Mouse (Mus musculus) C2C12 (cell line): ENCODE data around the gene Gna13. TPM values are rescaled to one million over a fixed set of nuclear protein-coding genes. Genes with fewer than 3 reads are reported as not detected.

ENCODE experiments used
- H3K27me3 ChIP-seq: one replicate; pipeline ENCODE4 v1.6.1; 2011; ENCODE audit not compliant: control insufficient read depth, insufficient read depth, insufficient read length
- H3K36me3 ChIP-seq: one replicate; pipeline ENCODE4 v1.6.1; 2011; ENCODE audit not compliant: control insufficient read depth, insufficient read depth
- H3K4me3 ChIP-seq: one replicate; pipeline ENCODE4 v1.5.1; 2011; ENCODE audit warnings: mild to moderate bottlenecking, control low read depth; ENCODE audit not compliant: poor library complexity, insufficient read depth, severe bottlenecking
- H3K79me2 ChIP-seq: one replicate; pipeline ENCODE4 v1.6.1; 2011; ENCODE audit not compliant: control insufficient read depth, insufficient read depth
- H3K79me3 ChIP-seq: one replicate; pipeline ENCODE4 v1.6.1; 2011; ENCODE audit warnings: low read depth, control low read depth
- H3ac ChIP-seq: one replicate; pipeline ENCODE3; 2011; ENCODE audit warnings: low read depth; ENCODE audit not compliant: control insufficient read depth, insufficient read length
- CEBPB ChIP-seq: IDR thresholded peaks from one replicate; pipeline ENCODE4 v1.6.1; 2011; ENCODE audit warnings: low read depth, mild to moderate bottlenecking, control low read depth, moderate library complexity
- CTCF ChIP-seq: IDR thresholded peaks from one replicate; pipeline ENCODE4 v1.5.1; 2011; ENCODE audit not compliant: control insufficient read depth, insufficient read depth, insufficient read length
- FOSL1 ChIP-seq: IDR thresholded peaks from one replicate; pipeline ENCODE4 v1.8.0; 2011; ENCODE audit warnings: mild to moderate bottlenecking, low read length; ENCODE audit not compliant: poor library complexity, insufficient read depth, severe bottlenecking
- MAX ChIP-seq: IDR thresholded peaks from one replicate; pipeline ENCODE4 v1.6.1; 2011; ENCODE audit warnings: mild to moderate bottlenecking, control low read depth
- MYOD1 ChIP-seq: IDR thresholded peaks from one replicate; pipeline ENCODE4 v1.6.1; 2011; ENCODE audit warnings: low read depth; ENCODE audit not compliant: control insufficient read depth, insufficient read length
- MYOG ChIP-seq: IDR thresholded peaks from one replicate; pipeline ENCODE4 v1.6.1; 2011; ENCODE audit not compliant: control insufficient read depth, insufficient read length; ENCODE audit errors: extremely low read depth
- USF1 ChIP-seq: IDR thresholded peaks from one replicate; pipeline ENCODE4 v1.6.1; 2011; ENCODE audit warnings: low read depth, mild to moderate bottlenecking, control low read depth, moderate library complexity
- polyA plus RNA-seq: library from polyadenylated mRNA; unstranded; fragments of >200 nt; fragmentation: generic; extraction: Trizol; gene quantifications from one replicate; pipeline ENCODE4 v1.2.1, GENCODE M21; 2012; ENCODE audit warnings: missing spikeins

Gene Gna13
- polyA plus RNA-seq, 1 experiment = 18.1 TPM

GRCm38 (mm10) chr11:109416709-109417420 lies 54.2 kb downstream of the Gna13 start:
- no peak overlapping the region for H3ac ChIP-seq
- H3K79me2 ChIP-seq = no peaks in the 10 kb centered on the region
- no peak overlapping the region for H3K4me3 ChIP-seq
- H3K27me3 ChIP-seq = no peaks in the 10 kb centered on the region
- H3K79me3 ChIP-seq = no peaks in the 10 kb centered on the region
- H3K36me3 ChIP-seq = no peaks in the 10 kb centered on the region
- no peak for TF ChIP-seq CTCF
- no peak for TF ChIP-seq USF1
- TF ChIP-seq CEBPB = no peak
- TF ChIP-seq FOSL1 = no peak
- no peak for TF ChIP-seq MYOG
- no peak for TF ChIP-seq MAX
- TF ChIP-seq MYOD1 = no peak

- Histone ChIP-seq H3K79me3 (no peaks in the 10 kb centered on the region), H3K36me3 (no peaks in the 10 kb centered on the region), H3ac (no peak overlapping the region), H3K4me3 (no peak overlapping the region), H3K79me2 (no peaks in the 10 kb centered on the region), H3K27me3 (no peaks in the 10 kb centered on the region)
- TF ChIP-seq CTCF = no peak
- no peak for TF ChIP-seq CEBPB
- TF ChIP-seq MAX = no peak
- no peak for TF ChIP-seq FOSL1
- TF ChIP-seq MYOD1 = no peak
- TF ChIP-seq MYOG = no peak
- TF ChIP-seq USF1 = no peak
Measured at GRCm38 (mm10) chr11:109417472-109418040, 54.9 kb downstream of the Gna13 start.

- Histone ChIP-seq H3K79me2 (no peaks in the 10 kb centered on the region), H3K36me3 (no peaks in the 10 kb centered on the region), H3ac (no peak overlapping the region), H3K4me3 (no peak overlapping the region), H3K27me3 (no peaks in the 10 kb centered on the region), H3K79me3 (no peaks in the 10 kb centered on the region)
- TF ChIP-seq CTCF (no peak), MAX (no peak), FOSL1 (no peak), USF1 (no peak), CEBPB (no peak), MYOG (no peak), MYOD1 (no peak)
Measured at GRCm38 (mm10) chr11:109419461-109419860, 56.8 kb downstream of the Gna13 start.

DNA sequence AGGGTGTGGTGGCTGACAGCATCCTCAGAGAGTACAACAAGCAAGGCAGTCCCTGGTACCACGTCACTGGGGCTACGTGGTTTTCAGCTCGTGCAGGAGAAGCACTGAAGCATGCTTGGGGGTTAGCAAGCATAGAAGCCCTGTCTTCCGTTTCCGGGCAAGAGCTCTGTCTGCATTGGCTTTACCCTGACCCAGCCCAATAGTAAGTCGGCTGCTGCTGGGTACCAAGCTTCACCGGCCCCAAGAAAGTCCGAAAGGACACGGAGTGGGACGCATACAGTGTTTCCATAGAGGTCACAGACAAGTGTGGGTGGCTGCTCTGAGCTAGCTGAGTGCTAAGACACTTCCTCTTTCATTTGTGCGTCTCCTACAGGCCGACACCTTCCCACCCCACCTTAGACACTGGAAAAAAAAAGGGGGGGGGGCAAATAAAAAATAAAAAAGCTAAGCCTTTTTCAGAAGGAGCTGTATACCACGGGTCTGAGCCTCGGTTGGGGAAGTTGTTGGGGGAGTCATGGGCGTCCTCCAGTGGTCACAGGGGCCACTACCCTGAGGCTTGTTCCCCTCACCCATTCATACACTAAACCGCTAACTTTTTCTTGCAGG lies 57.4 kb downstream of the Gna13 start:
- Histone ChIP-seq H3K4me3 (no peak overlapping the region), H3K79me3 (no peaks in the 10 kb centered on the region), H3K36me3 (no peaks in the 10 kb centered on the region), H3ac (no peak overlapping the region), H3K79me2 (no peaks in the 10 kb centered on the region), H3K27me3 (no peaks in the 10 kb centered on the region)
- TF ChIP-seq CTCF (no peak), MAX (no peak), MYOG (no peak), MYOD1 (no peak)

- Histone ChIP-seq H3K36me3 (no peaks in the 10 kb centered on the region), H3K4me3 (no peak overlapping the region), H3ac (no peak overlapping the region), H3K79me2 (no peaks in the 10 kb centered on the region), H3K79me3 (no peaks in the 10 kb centered on the region), H3K27me3 (no peaks in the 10 kb centered on the region)
- TF ChIP-seq MYOG (no peak), USF1 (no peak), CEBPB (no peak), MYOD1 (no peak), FOSL1 (no peak), MAX (no peak), CTCF (no peak)
Measured at GRCm38 (mm10) chr11:109420567-109420962, 57.9 kb downstream of the Gna13 start.

GRCm38 (mm10) chr11:109421205-109421604 lies 58.6 kb downstream of the Gna13 start:
- TF ChIP-seq FOSL1 = no peak
- no peak for TF ChIP-seq MYOD1
- no peak for TF ChIP-seq CEBPB
- TF ChIP-seq MYOG = no peak
- no peak for TF ChIP-seq MAX
- no peak for TF ChIP-seq USF1
- no peak for TF ChIP-seq CTCF
- H3K79me3 ChIP-seq = no peaks in the 10 kb centered on the region
- H3K36me3 ChIP-seq = no peaks in the 10 kb centered on the region
- no peaks in the 10 kb centered on the region for H3K27me3 ChIP-seq
- no peak overlapping the region for H3ac ChIP-seq
- no peak overlapping the region for H3K4me3 ChIP-seq
- H3K79me2 ChIP-seq = no peaks in the 10 kb centered on the region
